Mouse (Mus musculus): Measurements from ENCODE around the gene Gm21992. TPM values are rescaled to one million over a fixed set of nuclear protein-coding genes. Genes with fewer than 3 reads are reported as not detected.

Gene Gm21992
- total and polyA plus RNA-seq, 2 experiments: 4.8 to 23.6 TPM

- Histone ChIP-seq H3K9ac (ENCODE audit: low read depth, low read length) (no peak overlapping the region), H3K36me3 (ENCODE audit: control insufficient read depth, insufficient read depth, low read length) (peaks cover 4% of the 10 kb centered on the region; the same call in 1 of the 2 replicates), H3K79me2 (ENCODE audit: control insufficient read depth, insufficient read depth, low read length) (no peaks in the 10 kb centered on the region), H3K4me1 (ENCODE audit: control insufficient read depth, insufficient read depth, low read length) (no peaks in the 10 kb centered on the region), H3K27me3 (ENCODE audit: control insufficient read depth, insufficient read depth, low read length) (no peaks in the 10 kb centered on the region), H3K27ac (replicated peaks; ENCODE audit: insufficient read depth, low read depth, low read length) (no peak overlapping the region), H3K4me3 (ENCODE audit: insufficient read depth, low read depth, low read length) (no peak overlapping the region)
- 77% methylated on average over 10 of the region's 10 CpGs for WGBS
- DNase-seq (ENCODE audit: extremely low read depth, low read depth, low spot score): no peak
- TF ChIP-seq CTCF (IDR thresholded peaks at IDR 0.05; ENCODE audit: low read depth, low read length): no peak
- no peak for TF ChIP-seq POLR2A (IDR thresholded peaks at IDR 0.05; ENCODE audit: extremely low read depth, insufficient read depth, low read length)
Measured at GRCm38 (mm10) chr19:4708765-4709164, 102.6 kb downstream of the Gm21992 start.

DNA sequence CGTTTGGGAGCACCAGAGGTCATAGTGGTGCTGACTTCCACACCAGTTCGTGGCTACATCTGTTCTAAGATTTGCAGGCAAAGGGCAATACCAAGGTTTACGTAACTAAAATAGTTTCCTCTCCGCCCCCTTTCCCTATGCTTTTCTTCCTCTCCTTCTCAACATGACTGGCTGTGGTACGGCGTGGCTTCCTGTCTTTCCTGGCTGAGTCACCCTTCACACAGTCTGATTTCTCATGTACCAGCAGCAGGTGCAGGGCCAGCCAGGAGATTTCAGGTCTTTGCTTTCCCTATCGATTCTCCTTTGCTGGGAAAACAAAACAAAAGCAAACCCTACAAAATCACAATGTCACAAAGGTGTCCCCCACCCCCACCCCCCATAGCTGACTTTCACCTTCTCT, 110.2 kb downstream of the Gm21992 start:
- H3K4me1 ChIP-seq (ENCODE audit: control insufficient read depth, insufficient read depth, low read length): peaks cover 16% of the 10 kb centered on the region
- H3K27me3 ChIP-seq (ENCODE audit: control insufficient read depth, insufficient read depth, low read length): no peaks in the 10 kb centered on the region
- H3K4me3 ChIP-seq (ENCODE audit: insufficient read depth, low read depth, low read length): no peak overlapping the region
- no peaks in the 10 kb centered on the region for H3K36me3 ChIP-seq (ENCODE audit: control insufficient read depth, insufficient read depth, low read length)
- peak overlapping the region; percentile 18; the same call in 1 of the 2 replicates for H3K9ac ChIP-seq (ENCODE audit: low read depth, low read length)
- H3K27ac ChIP-seq (replicated peaks; ENCODE audit: insufficient read depth, low read depth, low read length): peak overlapping the region; percentile 40
- no peak for TF ChIP-seq CTCF (IDR thresholded peaks at IDR 0.05; ENCODE audit: low read depth, low read length)
- 9% methylated on average over 7 of the region's 7 CpGs for WGBS
- H3K79me2 ChIP-seq (ENCODE audit: control insufficient read depth, insufficient read depth, low read length): no peaks in the 10 kb centered on the region
- peak; percentile 68 for DNase-seq (ENCODE audit: extremely low read depth, low read depth, low spot score)

DNA sequence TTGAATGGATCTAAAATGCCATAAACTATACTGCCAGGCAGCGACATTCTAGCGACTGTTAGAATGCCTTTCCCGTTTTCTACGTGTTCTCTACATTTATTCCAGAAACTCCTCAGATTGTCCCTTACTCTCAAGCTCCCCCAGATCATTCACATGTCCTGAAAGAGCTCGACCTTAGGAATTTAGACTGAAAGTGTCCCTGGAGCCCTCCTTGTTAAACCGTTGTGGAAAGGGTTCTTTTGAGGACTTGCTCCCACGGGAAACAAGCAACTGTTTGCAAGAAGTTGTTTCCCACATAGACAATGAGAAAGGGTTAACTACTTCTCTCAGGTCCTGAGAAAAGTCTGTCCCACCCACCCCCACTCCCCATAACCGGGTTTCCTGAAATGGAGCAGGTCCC, 110.8 kb downstream of the Gm21992 start:
- peaks cover 16% of the 10 kb centered on the region for H3K4me1 ChIP-seq (ENCODE audit: control insufficient read depth, insufficient read depth, low read length)
- no peaks in the 10 kb centered on the region for H3K36me3 ChIP-seq (ENCODE audit: control insufficient read depth, insufficient read depth, low read length)
- TF ChIP-seq POLR2A (IDR thresholded peaks at IDR 0.05; ENCODE audit: extremely low read depth, insufficient read depth, low read length) (no peak), CTCF (IDR thresholded peaks at IDR 0.05; ENCODE audit: low read depth, low read length) (no peak)
- H3K4me3 ChIP-seq (ENCODE audit: insufficient read depth, low read depth, low read length): no peak overlapping the region
- no peak for DNase-seq (ENCODE audit: extremely low read depth, low read depth, low spot score)
- H3K27me3 ChIP-seq (ENCODE audit: control insufficient read depth, insufficient read depth, low read length): no peaks in the 10 kb centered on the region
- no peak overlapping the region for H3K9ac ChIP-seq (ENCODE audit: low read depth, low read length)
- H3K27ac ChIP-seq (replicated peaks; ENCODE audit: insufficient read depth, low read depth, low read length): no peak overlapping the region
- no peaks in the 10 kb centered on the region for H3K79me2 ChIP-seq (ENCODE audit: control insufficient read depth, insufficient read depth, low read length)
- 81% methylated on average over 8 of the region's 8 CpGs for WGBS

DNA sequence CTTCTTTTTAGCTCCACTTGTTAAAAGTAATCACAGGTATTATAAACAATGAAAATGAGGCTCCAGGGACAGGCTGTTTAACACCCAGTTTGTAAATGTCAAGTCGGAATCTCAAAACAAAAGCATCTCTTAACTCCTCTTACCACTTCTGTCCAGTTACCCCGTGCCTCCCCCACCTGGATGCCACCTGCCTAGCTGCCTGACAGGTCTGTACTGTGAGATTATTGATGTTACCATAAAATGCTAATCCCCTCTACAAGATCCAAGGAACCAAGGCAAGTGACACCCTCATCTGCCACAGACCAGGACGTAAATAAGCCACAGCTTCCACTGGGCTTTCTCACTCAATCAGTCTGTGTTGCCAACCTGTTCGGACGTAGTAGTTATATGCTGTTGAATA, 111.6 kb downstream of the Gm21992 start:
- H3K4me3 ChIP-seq (ENCODE audit: insufficient read depth, low read depth, low read length): no peak overlapping the region
- WGBS: 87% methylated on average over 5 of the region's 5 CpGs
- H3K4me1 ChIP-seq (ENCODE audit: control insufficient read depth, insufficient read depth, low read length): peaks cover 16% of the 10 kb centered on the region
- H3K27me3 ChIP-seq (ENCODE audit: control insufficient read depth, insufficient read depth, low read length): no peaks in the 10 kb centered on the region
- H3K27ac ChIP-seq (replicated peaks; ENCODE audit: insufficient read depth, low read depth, low read length): no peak overlapping the region
- no peak for DNase-seq (ENCODE audit: extremely low read depth, low read depth, low spot score)
- TF ChIP-seq CTCF (IDR thresholded peaks at IDR 0.05; ENCODE audit: low read depth, low read length) (no peak), POLR2A (IDR thresholded peaks at IDR 0.05; ENCODE audit: extremely low read depth, insufficient read depth, low read length) (no peak)
- no peaks in the 10 kb centered on the region for H3K36me3 ChIP-seq (ENCODE audit: control insufficient read depth, insufficient read depth, low read length)
- no peaks in the 10 kb centered on the region for H3K79me2 ChIP-seq (ENCODE audit: control insufficient read depth, insufficient read depth, low read length)
- no peak overlapping the region for H3K9ac ChIP-seq (ENCODE audit: low read depth, low read length)

DNA sequence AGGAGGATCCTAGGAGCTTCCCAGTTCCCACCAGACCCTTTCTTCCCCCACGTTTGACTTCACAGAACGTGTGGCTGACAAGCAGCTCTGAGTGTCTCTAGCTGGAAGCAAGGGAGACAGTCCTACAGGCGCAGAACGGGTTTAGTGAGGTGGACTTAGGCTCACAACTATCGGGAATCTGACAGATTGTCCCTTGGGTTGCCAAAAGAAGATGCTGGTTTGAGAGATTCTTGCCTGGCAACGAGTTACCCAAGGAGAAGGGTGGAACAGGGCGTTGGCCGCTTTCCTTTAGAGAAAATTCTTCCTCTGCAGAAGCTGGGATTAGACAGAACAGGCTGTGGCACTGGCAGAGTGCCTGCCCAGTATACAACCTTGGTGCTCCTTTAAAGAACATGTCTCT, 112.6 kb downstream of the Gm21992 start:
- H3K4me1 ChIP-seq (ENCODE audit: control insufficient read depth, insufficient read depth, low read length): peaks cover 16% of the 10 kb centered on the region
- H3K9ac ChIP-seq (ENCODE audit: low read depth, low read length): no peak overlapping the region
- no peaks in the 10 kb centered on the region for H3K27me3 ChIP-seq (ENCODE audit: control insufficient read depth, insufficient read depth, low read length)
- 66% methylated on average over 8 of the region's 8 CpGs for WGBS
- no peak for DNase-seq (ENCODE audit: extremely low read depth, low read depth, low spot score)
- H3K4me3 ChIP-seq (ENCODE audit: insufficient read depth, low read depth, low read length): no peak overlapping the region
- no peaks in the 10 kb centered on the region for H3K36me3 ChIP-seq (ENCODE audit: control insufficient read depth, insufficient read depth, low read length)
- H3K79me2 ChIP-seq (ENCODE audit: control insufficient read depth, insufficient read depth, low read length): no peaks in the 10 kb centered on the region
- no peak overlapping the region for H3K27ac ChIP-seq (replicated peaks; ENCODE audit: insufficient read depth, low read depth, low read length)
- no peak for TF ChIP-seq POLR2A (IDR thresholded peaks at IDR 0.05; ENCODE audit: extremely low read depth, insufficient read depth, low read length)
- no peak for TF ChIP-seq CTCF (IDR thresholded peaks at IDR 0.05; ENCODE audit: low read depth, low read length)

GRCm38 (mm10) chr19:4698205-4698677, 113.2 kb downstream of the Gm21992 start, which contains the start of gene Gm960:
TSS of gene Gm960 (minus strand) at chr19:4698668.
- Histone ChIP-seq H3K79me2 (ENCODE audit: control insufficient read depth, insufficient read depth, low read length) (no peaks in the 10 kb centered on the region), H3K4me1 (ENCODE audit: control insufficient read depth, insufficient read depth, low read length) (peaks cover 16% of the 10 kb centered on the region), H3K4me3 (ENCODE audit: insufficient read depth, low read depth, low read length) (peak within 1 kb of the TSS; percentile 71), H3K27ac (replicated peaks; ENCODE audit: insufficient read depth, low read depth, low read length) (peak within 1 kb of the TSS; percentile 30; the same call in 1 of the 2 replicates), H3K9ac (ENCODE audit: low read depth, low read length) (peak within 1 kb of the TSS; percentile 69), H3K27me3 (ENCODE audit: control insufficient read depth, insufficient read depth, low read length) (no peaks in the 10 kb centered on the region), H3K36me3 (ENCODE audit: control insufficient read depth, insufficient read depth, low read length) (no peaks in the 10 kb centered on the region)
- WGBS: under 1% methylated on average over 40 of the region's 40 CpGs
- DNase-seq (ENCODE audit: extremely low read depth, low read depth, low spot score): peak; percentile 55
- TF ChIP-seq CTCF (IDR thresholded peaks at IDR 0.05; ENCODE audit: low read depth, low read length) (no peak), POLR2A (IDR thresholded peaks at IDR 0.05; ENCODE audit: extremely low read depth, insufficient read depth, low read length) (0 out of 2 replicates have a peak, but pooled peaks have one; percentile 8)

Measured in liver, adult 2 months (tissue).